Mouse (Mus musculus): ENCODE data around the gene Gm9745. TPM values are rescaled to one million over a fixed set of nuclear protein-coding genes. Genes with fewer than 3 reads are reported as not detected.

The Gm9745 gene
- not detected in 2 replicates for polyA plus RNA-seq (2012; rRNA removed)

GRCm38 (mm10) chr13:8948131-8948530 lies at the start of gene Gm9745:
Gm9745 (minus strand) TSS chr13:8948231.

GRCm38 (mm10) chr13:8995990-8996786 lies 48.2 kb upstream of the Gm9745 start, which contains the start of gene Gtpbp4:
Gtpbp4 (minus strand) TSS chr13:8996083.

DNA sequence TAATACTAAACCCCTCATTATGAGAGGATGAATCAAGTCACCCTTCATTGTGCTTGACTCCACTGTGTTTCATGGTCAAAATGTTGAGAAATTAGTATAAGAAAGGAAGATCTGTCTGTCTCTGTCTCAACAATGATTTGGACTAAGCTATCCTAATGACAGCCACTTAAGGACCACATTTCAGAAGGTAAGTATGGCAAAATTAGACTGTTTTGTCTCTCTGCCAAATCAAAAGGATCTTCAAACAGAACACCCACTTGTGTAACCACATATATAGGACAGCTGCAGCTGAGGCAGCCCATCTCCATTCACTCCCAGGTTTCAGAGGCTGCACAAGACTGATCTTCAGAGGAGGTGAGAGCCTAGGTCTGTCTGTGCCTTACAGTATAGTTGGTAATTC lies 4.5 kb upstream of the Gm9745 start, which contains the start of gene Idi2:
Gene Idi2 (plus strand): TSS at position 301 of the 400 bp plus-strand sequence.

Other genes with a start within 250 kb of the Gm9745 start
- 21.3 and 29.9 TPM in 2 replicates for gene Wdr37, start 76.3 kb downstream of the Gm9745 start, polyA plus RNA-seq (2012; rRNA removed)
- gene Idi1, start 62.7 kb downstream of the Gm9745 start, polyA plus RNA-seq (2012; rRNA removed): 6.4 and 9.3 TPM in 2 replicates
- not detected in 2 replicates for gene Idi2, start 4.6 kb upstream of the Gm9745 start, polyA plus RNA-seq (2012; rRNA removed)
- gene Gtpbp4, start 47.9 kb upstream of the Gm9745 start, polyA plus RNA-seq (2012; rRNA removed): 4.9 and 5.0 TPM in 2 replicates
- gene Larp4b, start 145.7 kb upstream of the Gm9745 start, polyA plus RNA-seq (2012; rRNA removed): 9.6 and 13.0 TPM in 2 replicates

Data from ovary, adult 2 months (tissue).